Mouse (Mus musculus): Measurements from ENCODE around the gene Tal1.

GRCm38 (mm10) chr4:115058317-115058761, 2.1 kb downstream of the Tal1 start:
- no peak for TF ChIP-seq CTCF (IDR thresholded peaks at IDR 0.05)
- TF ChIP-seq EP300 (IDR thresholded peaks at IDR 0.05): no peak
